Mouse (Mus musculus): Measurements from ENCODE around the gene Nppa.
"Not testable (repeated sequence)": the region's sequence is repeated elsewhere in the genome, so short reads cannot be mapped to it uniquely, and the experiment has no call there.

The Nppa gene

GRCm38 (mm10) chr4:148011332-148011731 lies 10.8 kb downstream of the Nppa start:
- DNase-seq (ENCODE audit: low spot score in 2 of 2), result no peak

- no peak for DNase-seq (ENCODE audit: low spot score in 2 of 2)
Measured at GRCm38 (mm10) chr4:148012216-148012615, 11.7 kb downstream of the Nppa start.

- DNase-seq (ENCODE audit: low spot score in 2 of 2), result no peak
Measured at GRCm38 (mm10) chr4:148015418-148015817, 14.9 kb downstream of the Nppa start.

- no peak for DNase-seq (ENCODE audit: low spot score in 2 of 2)
Measured at GRCm38 (mm10) chr4:148016981-148017380, 16.5 kb downstream of the Nppa start.

- no peak for DNase-seq (ENCODE audit: low spot score in 2 of 2)
Measured at GRCm38 (mm10) chr4:148018410-148018809, 17.9 kb downstream of the Nppa start.

- no peak for DNase-seq (ENCODE audit: low spot score in 2 of 2)
Measured at GRCm38 (mm10) chr4:148024003-148024402, 23.5 kb downstream of the Nppa start.

GRCm38 (mm10) chr4:148029297-148029696 lies 28.8 kb downstream of the Nppa start:
- DNase-seq (ENCODE audit: low spot score in 2 of 2), result no peak

- no peak for DNase-seq (ENCODE audit: low spot score in 2 of 2)
Measured at GRCm38 (mm10) chr4:148030506-148030905, 30.0 kb downstream of the Nppa start.

- no peak for DNase-seq (ENCODE audit: low spot score in 2 of 2)
Measured at GRCm38 (mm10) chr4:148033858-148034410, 33.4 kb downstream of the Nppa start.

GRCm38 (mm10) chr4:148035440-148035839 lies 34.9 kb downstream of the Nppa start:
- DNase-seq (ENCODE audit: low spot score in 2 of 2), result no peak

GRCm38 (mm10) chr4:148038079-148038599 lies 37.6 kb downstream of the Nppa start:
- no peak for DNase-seq (ENCODE audit: low spot score in 2 of 2)

- DNase-seq (ENCODE audit: low spot score in 2 of 2), result peak; percentile 97 to 100
Measured at GRCm38 (mm10) chr4:148038600-148039253, 38.2 kb downstream of the Nppa start, which contains the start of the genes Clcn6 and Mthfr. Gene Clcn6, minus strand, starts transcription at chr4:148038821. Gene Mthfr, plus strand, starts transcription at chr4:148039077.

- DNase-seq (ENCODE audit: low spot score in 2 of 2), result peak in 1 of 2 experiments; percentile 35
Measured at GRCm38 (mm10) chr4:148039254-148040028, 38.9 kb downstream of the Nppa start.

- DNase-seq (ENCODE audit: low spot score in 2 of 2), result no peak
Measured at GRCm38 (mm10) chr4:148040029-148040830, 39.7 kb downstream of the Nppa start.

- DNase-seq (ENCODE audit: low spot score in 2 of 2), result peak; percentile 55 to 61
Measured at GRCm38 (mm10) chr4:148040933-148041610, 40.5 kb downstream of the Nppa start.

GRCm38 (mm10) chr4:148041611-148042191 lies 41.2 kb downstream of the Nppa start:
- DNase-seq (ENCODE audit: low spot score in 2 of 2), result peak; percentile 36 to 44

- not testable (repeated sequence) for DNase-seq (ENCODE audit: low spot score in 2 of 2)
Measured at GRCm38 (mm10) chr4:148043327-148043726, 42.8 kb downstream of the Nppa start.

GRCm38 (mm10) chr4:148044113-148044512 lies 43.6 kb downstream of the Nppa start:
- no peak for DNase-seq (ENCODE audit: low spot score in 2 of 2)

GRCm38 (mm10) chr4:148046450-148047031 lies 46.0 kb downstream of the Nppa start:
- DNase-seq (ENCODE audit: low spot score in 2 of 2), result no peak

- DNase-seq (ENCODE audit: low spot score in 2 of 2), result not testable (repeated sequence)
Measured at GRCm38 (mm10) chr4:148050396-148050914, 49.9 kb downstream of the Nppa start.
